Mouse (Mus musculus) olfactory bulb, adult 2 months (tissue): ENCODE results near the gene Prex1.

ENCODE experiments used
- CTCF ChIP-seq: fragments of 200-500 bp; IDR thresholded peaks from 2 replicates; pipeline ENCODE4 v1.5.1; 2012; ENCODE audit warnings: low read depth, mild to moderate bottlenecking, low read length, moderate library complexity; ENCODE audit not compliant: insufficient read depth
- POLR2A ChIP-seq: fragments of 200-500 bp; IDR thresholded peaks from 2 replicates; pipeline ENCODE4 v1.6.1; 2012; ENCODE audit warnings: mild to moderate bottlenecking, low read depth, low read length, moderate library complexity; ENCODE audit not compliant: insufficient read depth

- no peak for TF ChIP-seq CTCF
- no peak for TF ChIP-seq POLR2A
These were observed 93.6 kb downstream of the Prex1 start for GRCm38 (mm10) chr2:166619906-166620490.
